Mouse (Mus musculus) lung, postnatal 0 days (tissue): ENCODE measurements around the gene Reep6. TPM values are rescaled to one million over a fixed set of nuclear protein-coding genes. Genes with fewer than 3 reads are reported as not detected.

ENCODE experiments used
- ATAC-seq: fragments of 200-750 bp; cut with Nextera tagmentation; 2 replicates; pipeline ENCODE4 v1.8.0; 2017; ENCODE audit warnings: moderate library complexity
- DNase-seq: peaks from one replicate; pipeline ENCODE4 v3.0.0-alpha.2; 2016; ENCODE audit warnings: low spot score
- H3K27ac ChIP-seq: fragments of 300-500 bp; sonication (generic); 2 replicates; pipeline ENCODE4 v1.5.1; 2014; ENCODE audit warnings: antibody characterized with exemption, mild to moderate bottlenecking, low read length, mixed read lengths
- H3K27me3 ChIP-seq: fragments of 300-500 bp; sonication (generic); replicated peaks from 2 replicates; pipeline ENCODE4 v1.6.1; 2014; ENCODE audit warnings: low read length, mixed read lengths; ENCODE audit not compliant: insufficient read depth
- H3K36me3 ChIP-seq: fragments of 300-500 bp; sonication (generic); 2 replicates; pipeline ENCODE4 v1.6.1; 2014; ENCODE audit warnings: low read length, mixed read lengths; ENCODE audit not compliant: insufficient read depth
- H3K4me1 ChIP-seq: fragments of 300-500 bp; sonication (generic); 2 replicates; pipeline ENCODE4 v1.6.1; 2014; ENCODE audit warnings: antibody characterized with exemption, low read depth, low read length, mixed read lengths; ENCODE audit not compliant: insufficient read depth
- H3K4me2 ChIP-seq: fragments of 300-500 bp; sonication (generic); replicated peaks from 2 replicates; pipeline ENCODE4 v1.6.1; 2014; ENCODE audit warnings: low read depth, mild to moderate bottlenecking, low read length, moderate library complexity, mixed read lengths
- H3K4me3 ChIP-seq: fragments of 300-500 bp; sonication (generic); 2 replicates; pipeline ENCODE4 v1.5.1; 2014; ENCODE audit warnings: low read depth, low read length
- H3K9ac ChIP-seq: fragments of 300-500 bp; sonication (generic); replicated peaks from 2 replicates; pipeline ENCODE4 v1.6.1; 2014; ENCODE audit warnings: low read depth, mild to moderate bottlenecking
- H3K9me3 ChIP-seq: fragments of 300-500 bp; sonication (generic); 2 replicates; pipeline ENCODE4 v1.6.1; 2016; ENCODE audit warnings: low read length, mixed read lengths
- CTCF ChIP-seq: IDR thresholded peaks from 2 replicates; pipeline ENCODE4 v1.5.1; 2016; ENCODE audit warnings: antibody characterized with exemption, mild to moderate bottlenecking
- EP300 ChIP-seq: IDR thresholded peaks from 2 replicates; pipeline ENCODE4 v1.6.1; 2016; ENCODE audit warnings: antibody characterized with exemption, mild to moderate bottlenecking, control low read depth
- WGBS: fragments of 180-500 bp; shearing (Covaris S2); extraction: QIAGEN DNeasy Blood & Tissue Kit; methylation state at CpG from one replicate; pipeline ENCODE4 v1.1.7; 2014; 5-methylcytosine and 5-hydroxymethylcytosine counted together
- polyA plus RNA-seq: library from polyadenylated mRNA; unstranded; fragments of >200 nt; fragmentation: Nextera tagmentation; extraction: Ambion mirVana; gene quantifications from 2 replicates; pipeline ENCODE4 v1.2.1, GENCODE M21; 2015

The Reep6 gene
- 15.4 and 17.6 TPM in 2 replicates for polyA plus RNA-seq

GRCm38 (mm10) chr10:80329273-80330081 is at the start of gene Reep6, which contains the start of gene Pcsk4:
Gene Reep6, plus strand, starts transcription at chr10:80329953.
Gene Pcsk4, minus strand, starts transcription at chr10:80329498.
- no peaks in the 10 kb centered on the region for H3K9me3 ChIP-seq
- peak; percentile 99 for DNase-seq
- H3K36me3 ChIP-seq = no peaks in the 10 kb centered on the region
- peak within 1 kb of the TSS; percentile 16; the same call in 1 of the 2 replicates for H3K27ac ChIP-seq
- no peak for TF ChIP-seq CTCF
- TF ChIP-seq EP300 = no peak
- H3K4me2 ChIP-seq = peak within 1 kb of the TSS; percentile 78
- ATAC-seq = peak; percentile 97
- WGBS = 5% methylated on average over 31 of the region's 36 CpGs
- no peaks in the 10 kb centered on the region; the same call in 1 of the 2 replicates for H3K27me3 ChIP-seq
- H3K9ac ChIP-seq = no peak within 1 kb of the TSS
- peak within 1 kb of the TSS; percentile 40 for H3K4me3 ChIP-seq
- peaks cover 4% of the 10 kb centered on the region for H3K4me1 ChIP-seq

DNA sequence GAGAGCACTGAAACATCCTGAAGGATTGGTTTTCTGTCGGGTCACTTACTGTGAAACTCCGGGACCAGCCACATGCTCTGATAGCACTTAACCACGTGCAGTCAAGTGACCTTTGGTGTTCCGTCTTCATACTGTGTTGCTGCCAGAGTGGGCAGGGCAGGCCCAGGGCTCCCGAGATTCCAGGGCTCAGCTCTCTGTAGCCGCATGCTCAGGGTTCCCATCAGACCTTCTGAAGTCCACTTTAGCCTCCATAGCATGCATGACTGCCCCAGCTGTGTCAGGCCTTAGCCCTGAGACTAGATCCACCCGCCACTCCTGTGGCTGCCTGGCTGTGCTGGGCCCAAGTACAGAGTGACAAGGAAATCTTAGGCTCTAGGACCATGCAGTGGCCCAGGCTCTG is 48.4 kb upstream of the Reep6 start:
- no peak for TF ChIP-seq CTCF
- TF ChIP-seq EP300 = 0 out of 2 replicates have a peak, but pooled peaks have one; percentile 32
- peak; percentile 15 for ATAC-seq
- Histone ChIP-seq H3K27ac (peak overlapping the region; percentile 95), H3K4me2 (no peak overlapping the region), H3K9ac (no peak overlapping the region), H3K4me3 (no peak overlapping the region), H3K27me3 (no peaks in the 10 kb centered on the region), H3K9me3 (no peaks in the 10 kb centered on the region), H3K36me3 (peaks cover 39% of the 10 kb centered on the region), H3K4me1 (peaks cover 13% of the 10 kb centered on the region)
- peak; percentile 72 for DNase-seq
- 41% methylated on average over 7 of the region's 7 CpGs for WGBS

DNA sequence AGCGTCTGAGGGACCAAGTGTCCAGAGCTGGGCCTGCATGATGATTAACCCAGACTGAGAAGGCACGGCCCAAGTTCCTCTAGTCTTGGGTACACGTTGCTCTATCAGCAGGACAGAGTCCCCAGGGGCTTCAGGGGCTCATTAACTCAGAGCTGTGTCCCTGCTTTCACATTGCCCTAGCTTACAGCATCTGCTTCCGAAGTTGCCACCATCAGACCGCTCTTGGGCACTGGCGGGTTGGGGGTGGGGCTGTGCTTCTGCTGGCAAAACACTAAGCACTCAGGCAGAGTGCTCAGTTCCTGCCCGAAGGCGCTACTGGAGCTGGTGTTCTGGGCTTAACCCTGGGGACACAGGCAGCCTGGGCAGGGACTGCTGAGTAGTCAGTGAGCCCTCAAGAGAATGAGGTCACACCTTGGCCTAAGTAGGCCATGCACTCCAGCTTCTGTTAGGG is 47.8 kb upstream of the Reep6 start:
- Histone ChIP-seq H3K9ac (no peak overlapping the region), H3K36me3 (peaks cover 37% of the 10 kb centered on the region), H3K27ac (peak overlapping the region; percentile 95), H3K4me1 (peaks cover 13% of the 10 kb centered on the region), H3K27me3 (no peaks in the 10 kb centered on the region), H3K9me3 (no peaks in the 10 kb centered on the region), H3K4me3 (no peak overlapping the region), H3K4me2 (no peak overlapping the region)
- DNase-seq = peak; percentile 91
- peak; percentile 82 for ATAC-seq
- TF ChIP-seq CTCF (no peak), EP300 (no peak; the same call in 1 of the 2 replicates)
- WGBS = 52% methylated on average over 8 of the region's 8 CpGs

DNA sequence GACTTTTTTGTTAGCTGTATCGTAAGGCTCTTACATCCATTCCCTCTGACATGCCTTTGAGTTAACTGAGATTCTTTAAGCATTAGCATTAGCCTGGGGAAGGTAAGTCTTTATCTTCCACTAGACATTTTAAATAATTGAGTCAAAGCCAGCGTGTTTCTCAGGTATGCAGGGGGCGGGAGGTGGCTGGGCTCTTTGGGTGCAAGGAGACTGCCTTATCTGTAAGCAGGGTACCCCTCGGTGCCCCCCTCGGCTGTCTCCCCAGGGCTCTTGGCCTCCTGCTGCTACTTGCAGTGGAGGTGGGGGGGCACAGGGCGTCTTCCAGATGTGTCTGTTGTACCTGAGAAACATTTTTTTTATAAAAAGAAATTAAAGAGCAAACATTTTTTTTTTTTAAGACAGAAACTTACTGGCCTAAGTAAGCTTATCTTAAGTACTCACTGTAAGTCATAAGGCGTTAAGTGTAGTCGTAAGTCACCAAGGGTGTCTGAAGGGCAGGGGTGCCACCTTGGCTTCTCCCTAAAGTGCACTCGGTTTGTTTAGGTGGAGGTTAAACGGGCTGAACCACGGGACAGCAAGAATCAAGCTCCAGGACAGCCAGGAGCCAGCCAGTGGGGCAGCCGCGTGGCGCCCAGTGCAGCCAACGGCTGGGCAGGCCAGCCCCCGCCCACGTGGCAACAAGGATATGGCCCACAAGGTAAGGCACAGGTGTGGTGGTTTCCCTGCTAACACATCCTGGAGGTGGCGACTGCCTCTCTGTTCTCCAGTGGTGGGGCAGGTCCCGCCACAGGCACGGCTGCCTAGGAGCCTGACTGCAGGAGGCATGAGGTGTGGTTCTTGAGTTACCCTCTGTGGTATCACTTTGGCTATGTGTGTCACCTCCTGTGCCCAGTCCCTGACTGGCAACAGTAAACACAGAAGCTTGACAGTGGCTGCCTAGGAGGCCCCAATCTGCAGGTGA is 47.0 kb upstream of the Reep6 start:
- H3K4me1 ChIP-seq = peaks cover 13% of the 10 kb centered on the region
- peak overlapping the region; percentile 95 for H3K27ac ChIP-seq
- ATAC-seq = peak; percentile 79
- H3K4me3 ChIP-seq = no peak overlapping the region
- 0 out of 2 replicates have a peak overlapping the region, but pooled peaks have one; percentile 17 for H3K4me2 ChIP-seq
- no peak overlapping the region for H3K9ac ChIP-seq
- TF ChIP-seq EP300 (peak; percentile 74), CTCF (no peak)
- H3K36me3 ChIP-seq = peaks cover 29% of the 10 kb centered on the region
- H3K9me3 ChIP-seq = no peaks in the 10 kb centered on the region
- WGBS = 64% methylated on average over 20 of the region's 20 CpGs
- H3K27me3 ChIP-seq = no peaks in the 10 kb centered on the region
- DNase-seq = peak; percentile 85

DNA sequence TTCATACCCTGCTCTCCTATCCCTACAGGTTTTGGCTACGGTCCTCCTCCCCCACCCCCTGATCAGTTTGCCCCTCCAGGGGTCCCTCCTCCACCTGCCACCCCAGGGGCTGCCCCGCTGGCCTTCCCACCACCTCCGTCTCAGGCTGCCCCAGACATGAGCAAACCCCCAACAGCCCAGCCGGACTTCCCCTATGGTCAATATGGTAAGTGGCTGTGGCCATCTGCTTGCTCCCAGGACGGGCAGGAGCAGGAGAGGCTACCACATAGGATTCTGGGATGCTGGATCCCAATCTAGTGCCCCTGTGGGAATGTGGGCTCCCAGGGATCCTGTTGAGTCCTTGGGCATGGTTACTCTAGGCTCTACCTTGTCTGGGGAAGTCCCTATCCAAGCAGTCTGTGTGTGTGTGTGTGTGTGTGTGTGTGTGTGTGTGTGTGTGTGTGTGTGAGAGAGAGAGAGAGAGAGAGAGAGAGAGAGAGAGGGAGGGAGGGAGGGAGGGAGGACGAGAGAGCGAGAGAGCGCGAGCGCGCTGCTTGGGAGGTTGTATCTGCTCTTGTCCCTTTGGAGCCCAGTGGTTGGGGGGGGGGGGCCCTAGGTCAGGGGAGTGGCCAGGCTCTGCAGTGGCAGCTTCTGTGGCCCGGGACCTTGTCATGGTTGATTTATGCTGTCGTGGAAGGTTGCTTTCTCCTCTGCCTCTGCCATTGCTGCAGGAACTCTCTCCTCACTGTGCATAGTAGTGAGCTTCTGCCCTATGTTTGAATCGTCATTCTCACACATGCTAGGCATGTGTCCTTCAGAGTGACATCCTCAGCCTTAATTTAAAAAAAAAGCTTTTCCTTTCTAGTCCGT is 44.3 kb upstream of the Reep6 start:
- H3K36me3 ChIP-seq = 0 out of 2 replicates have a peak, but pooled peaks cover 6% of the 10 kb centered on the region
- H3K9ac ChIP-seq = no peak overlapping the region
- ATAC-seq = no peak

More for the DNA sequence above, 44.3 kb upstream of the Reep6 start:
- no peak overlapping the region for H3K4me2 ChIP-seq
- H3K27ac ChIP-seq = peak overlapping the region; percentile 95
- H3K9me3 ChIP-seq = no peaks in the 10 kb centered on the region
- H3K4me3 ChIP-seq = no peak overlapping the region
- TF ChIP-seq EP300 (no peak), CTCF (no peak)
- DNase-seq = peak; percentile 4
- H3K4me1 ChIP-seq = peaks cover 13% of the 10 kb centered on the region
- no peaks in the 10 kb centered on the region for H3K27me3 ChIP-seq
- 68% methylated on average over 15 of the region's 15 CpGs for WGBS
